In genomic region chr19:42876563-42876962, GRCm38 (mm10) we compare ENCODE assay signal across 23 mouse cellular contexts.
"Had no signal": no experiment of that assay in that cellular context is flagged by ENCODE, and none has a peak within 500 bp of the region (broad histone marks: within the 10 kb centered on the region; RNA-seq: fewer than 3 reads in every experiment).

No protein-coding gene starts in this region.

- H3K36me3 ChIP-seq: heart, embryonic 13.5 days; heart, embryonic 15.5 days; hindbrain, embryonic 13.5 days; hindbrain, embryonic 15.5 days; kidney, embryonic 15.5 days; limb, embryonic 13.5 days; limb, embryonic 15.5 days; liver, embryonic 12.5 days had no signal

- H3K27ac ChIP-seq: heart, adult 2 months; heart, embryonic 13.5 days; heart, embryonic 15.5 days; hindbrain, embryonic 13.5 days; hindbrain, embryonic 15.5 days; hindbrain, postnatal 0 days; kidney, embryonic 15.5 days; limb, embryonic 13.5 days; limb, embryonic 15.5 days; liver, embryonic 12.5 days had no signal

- H3K4me3 ChIP-seq: heart, adult 2 months; heart, embryonic 13.5 days; heart, embryonic 15.5 days; hindbrain, embryonic 13.5 days; hindbrain, embryonic 15.5 days; kidney, embryonic 15.5 days; limb, embryonic 13.5 days; limb, embryonic 15.5 days; liver, embryonic 12.5 days had no signal

- H3K9me3 ChIP-seq: heart, embryonic 13.5 days; heart, embryonic 15.5 days; hindbrain, embryonic 13.5 days; hindbrain, embryonic 15.5 days; kidney, embryonic 15.5 days; limb, embryonic 13.5 days; limb, embryonic 15.5 days; liver, embryonic 12.5 days had no signal

- H3K4me2 ChIP-seq: heart, embryonic 11.5 days; heart, embryonic 13.5 days; heart, embryonic 15.5 days; hindbrain, embryonic 13.5 days; hindbrain, embryonic 15.5 days; kidney, embryonic 15.5 days; limb, embryonic 13.5 days; limb, embryonic 15.5 days; liver, embryonic 12.5 days had no signal

- H3K27me3 ChIP-seq: heart, embryonic 13.5 days; heart, embryonic 15.5 days; hindbrain, embryonic 13.5 days; hindbrain, embryonic 15.5 days; kidney, embryonic 15.5 days; limb, embryonic 13.5 days; liver, embryonic 12.5 days had no signal

- H3K4me1 ChIP-seq: hindbrain, embryonic 13.5 days; hindbrain, embryonic 15.5 days; limb, embryonic 15.5 days; liver, embryonic 12.5 days had no signal

- ATAC-seq: hindbrain, postnatal 0 days; intestine, embryonic 16.5 days; liver, embryonic 12.5 days had no signal

- DNase-seq: gastrocnemius, postnatal 14 days; gastrocnemius, postnatal 36 days; heart, adult 11 months; heart, adult 2 months; heart, postnatal 14 days; heart, postnatal 36 days; kidney, adult 11 months; kidney, adult 2 months; kidney, adult 9 months; kidney, postnatal 10 days; kidney, postnatal 36 days; left cerebral cortex, postnatal 4 days had no signal

- H3K9ac ChIP-seq: heart, embryonic 13.5 days; heart, embryonic 15.5 days; hindbrain, embryonic 13.5 days; hindbrain, embryonic 15.5 days; kidney, embryonic 15.5 days; limb, embryonic 13.5 days; limb, embryonic 15.5 days; liver, embryonic 12.5 days had no signal
